Mouse (Mus musculus): ENCODE results near the gene Sebox. TPM values are rescaled to one million over a fixed set of nuclear protein-coding genes. Genes with fewer than 3 reads are reported as not detected.

Sebox gene
- total and polyA plus RNA-seq, 3 experiments, result not detected

- Histone ChIP-seq H3K4me2 (ENCODE audit: insufficient read depth, low read depth, poor library complexity, severe bottlenecking) (peak overlapping the region; percentile 27; the same call in 1 of the 2 replicates), H3K9ac (ENCODE audit: insufficient read depth, low read depth) (no peak overlapping the region), H3K4me1 (ENCODE audit: control insufficient read depth in 1 of 2, insufficient read depth in 2 of 2) (peaks cover 2 to 12% of the 10 kb centered on the region in 2 experiments; a peak in 3 of 4 replicates), H3K79me2 (replicated peaks; ENCODE audit: control insufficient read depth, extremely low read depth, insufficient read depth, poor library complexity, severe bottlenecking) (no peaks in the 10 kb centered on the region), H3K27ac (ENCODE audit: insufficient read depth, low read depth) (no peak overlapping the region), H3K27me3 (replicated peaks) (peaks cover 20% of the 10 kb centered on the region), H3K9me3 (replicated peaks; ENCODE audit: low read length) (no peaks in the 10 kb centered on the region), H3K4me3 (replicated peaks in 1 of 3; ENCODE audit: low read depth in 2 of 3, low read length in 2 of 3, poor library complexity in 1 of 3) (peak overlapping the region in 1 of 3 experiments; percentile 54), H3K36me3 (replicated peaks in 1 of 2; ENCODE audit: control insufficient read depth in 1 of 2, insufficient read depth in 1 of 2, low read length in 1 of 2) (no peaks in the 10 kb centered on the region)
- peak; percentile 79 for DNase-seq (ENCODE audit: extremely low read depth)
- in situ Hi-C loops (cut with MboI; ENCODE audit: low pct_ligation_motif_present, low pct_unique_long_range_greater_than_20kb, low sequenced_read_pairs), result no loop called here
- dilution Hi-C loops (cut with MboI; ENCODE audit: extremely low pct_ligation_motif_present, extremely low pct_unique_long_range_greater_than_20kb, low sequenced_read_pairs), result no loop called here
- TF ChIP-seq ZNF384 (IDR thresholded peaks at IDR 0.05; ENCODE audit: low read depth, low read length) (no peak), ELF1 (IDR thresholded peaks at IDR 0.05; ENCODE audit: low read depth, low read length) (no peak), CTCF (conservative IDR thresholded peaks at IDR 0.05 in 1 of 2, IDR thresholded peaks at IDR 0.05 in 1 of 2; ENCODE audit: low read depth in 2 of 2, low read length in 2 of 2) (peak; percentile 89 to 92), MAZ (IDR thresholded peaks at IDR 0.05; ENCODE audit: low read depth, low read length) (0 out of 2 replicates have a peak, but pooled peaks have one; percentile 23), RAD21 (IDR thresholded peaks at IDR 0.05; ENCODE audit: low read depth, low read length) (peak; percentile 83), MAFK (IDR thresholded peaks at IDR 0.05; ENCODE audit: insufficient replicate concordance, low read length) (no peak), POLR2A (IDR thresholded peaks at IDR 0.05; ENCODE audit: low read depth, low read length) (no peak), NRF1 (IDR thresholded peaks at IDR 0.05; ENCODE audit: low read depth, low read length) (0 out of 2 replicates have a peak, but pooled peaks have one; percentile 19), MYC (IDR thresholded peaks at IDR 0.05; ENCODE audit: low read depth, low read length) (peak; percentile 36; the same call in 1 of the 2 replicates), NELFE (IDR thresholded peaks at IDR 0.05; ENCODE audit: low read depth, low read length) (0 out of 2 replicates have a peak, but pooled peaks have one; percentile 36), SMC3 (IDR thresholded peaks at IDR 0.05; ENCODE audit: low read depth, low read length) (peak; percentile 72)
Measured at GRCm38 (mm10) chr11:78455308-78455707, 47.9 kb upstream of the Sebox start.

- H3K4me1 ChIP-seq (ENCODE audit: control insufficient read depth in 1 of 2, insufficient read depth in 2 of 2), result peaks cover 2 to 8% of the 10 kb centered on the region in 2 experiments; a peak in 3 of 4 replicates
- H3K36me3 ChIP-seq (replicated peaks in 1 of 2; ENCODE audit: control insufficient read depth in 1 of 2, insufficient read depth in 1 of 2, low read length in 1 of 2), result no peaks in the 10 kb centered on the region
- no peak overlapping the region for H3K27ac ChIP-seq (ENCODE audit: insufficient read depth, low read depth)
- H3K4me3 ChIP-seq (replicated peaks in 1 of 3; ENCODE audit: low read depth in 2 of 3, low read length in 2 of 3, poor library complexity in 1 of 3), result no peak overlapping the region
- dilution Hi-C loops (cut with MboI; ENCODE audit: extremely low pct_ligation_motif_present, extremely low pct_unique_long_range_greater_than_20kb, low sequenced_read_pairs), result no loop called here
- in situ Hi-C loops (cut with MboI; ENCODE audit: low pct_ligation_motif_present, low pct_unique_long_range_greater_than_20kb, low sequenced_read_pairs), result no loop called here
- no peak overlapping the region for H3K4me2 ChIP-seq (ENCODE audit: insufficient read depth, low read depth, poor library complexity, severe bottlenecking)
- H3K9me3 ChIP-seq (replicated peaks; ENCODE audit: low read length), result peaks cover 8% of the 10 kb centered on the region
- peaks cover 19% of the 10 kb centered on the region for H3K27me3 ChIP-seq (replicated peaks)
- no peak for DNase-seq (ENCODE audit: extremely low read depth)
- no peaks in the 10 kb centered on the region for H3K79me2 ChIP-seq (replicated peaks; ENCODE audit: control insufficient read depth, extremely low read depth, insufficient read depth, poor library complexity, severe bottlenecking)
- H3K9ac ChIP-seq (ENCODE audit: insufficient read depth, low read depth), result no peak overlapping the region
- TF ChIP-seq NRF1 (IDR thresholded peaks at IDR 0.05; ENCODE audit: low read depth, low read length), result no peak
Measured at GRCm38 (mm10) chr11:78458740-78459139, 44.5 kb upstream of the Sebox start.

GRCm38 (mm10) chr11:78461894-78462293, 41.4 kb upstream of the Sebox start:
- Histone ChIP-seq H3K27me3 (replicated peaks) (peaks cover 13% of the 10 kb centered on the region), H3K79me2 (replicated peaks; ENCODE audit: control insufficient read depth, extremely low read depth, insufficient read depth, poor library complexity, severe bottlenecking) (no peaks in the 10 kb centered on the region), H3K9ac (ENCODE audit: insufficient read depth, low read depth) (no peak overlapping the region), H3K27ac (ENCODE audit: insufficient read depth, low read depth) (no peak overlapping the region), H3K36me3 (replicated peaks in 1 of 2; ENCODE audit: control insufficient read depth in 1 of 2, insufficient read depth in 1 of 2, low read length in 1 of 2) (no peaks in the 10 kb centered on the region), H3K4me1 (ENCODE audit: control insufficient read depth in 1 of 2, insufficient read depth in 2 of 2) (peaks cover 9 to 14% of the 10 kb centered on the region in 2 experiments), H3K9me3 (replicated peaks; ENCODE audit: low read length) (peaks cover 8% of the 10 kb centered on the region), H3K4me3 (replicated peaks in 1 of 3; ENCODE audit: low read depth in 2 of 3, low read length in 2 of 3, poor library complexity in 1 of 3) (no peak overlapping the region), H3K4me2 (ENCODE audit: insufficient read depth, low read depth, poor library complexity, severe bottlenecking) (no peak overlapping the region)
- TF ChIP-seq UBTF (IDR thresholded peaks at IDR 0.05; ENCODE audit: low read depth, low read length) (no peak), RAD21 (IDR thresholded peaks at IDR 0.05; ENCODE audit: low read depth, low read length) (peak; percentile 10), CTCF (conservative IDR thresholded peaks at IDR 0.05 in 1 of 2, IDR thresholded peaks at IDR 0.05 in 1 of 2; ENCODE audit: low read depth in 2 of 2, low read length in 2 of 2) (peak; percentile 56 to 69)
- in situ Hi-C loops (cut with MboI; ENCODE audit: low pct_ligation_motif_present, low pct_unique_long_range_greater_than_20kb, low sequenced_read_pairs), result loop anchor here (5.0 kb wide), 1 partner anchor 35 kb away; the partner anchor contains the start of genes Sarm1 and Vtn
- dilution Hi-C loops (cut with MboI; ENCODE audit: extremely low pct_ligation_motif_present, extremely low pct_unique_long_range_greater_than_20kb, low sequenced_read_pairs), result no loop called here
- peak; percentile 44 for DNase-seq (ENCODE audit: extremely low read depth)

Data from CH12.LX (cell line).